Mouse (Mus musculus) cerebellum, adult 9-10 months (tissue): ENCODE results near the gene H2afj.

Experiments used
- DNase-seq: peaks from one replicate; pipeline ENCODE4 v3.0.0; 2022

H2afj gene

DNA sequence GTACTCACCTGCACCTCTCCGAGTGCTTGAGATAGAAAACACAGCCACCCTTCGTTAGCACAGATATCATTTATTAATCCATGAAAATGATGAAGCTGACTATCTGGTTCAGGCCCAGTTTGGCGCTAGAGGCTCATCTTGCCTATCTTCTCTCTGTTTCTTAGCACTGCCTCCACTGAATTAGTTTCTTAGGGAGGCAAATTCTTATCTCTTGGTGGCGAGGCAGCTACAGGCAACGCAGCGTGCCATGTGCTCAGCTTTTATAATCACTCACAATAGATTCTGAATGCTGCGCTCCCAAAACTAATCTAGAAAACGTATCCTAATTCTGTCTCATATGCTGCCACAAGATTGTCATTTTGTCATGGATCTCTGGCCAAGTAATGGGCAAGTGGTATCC is 40.4 kb downstream of the H2afj start:
- no peak for DNase-seq

DNA sequence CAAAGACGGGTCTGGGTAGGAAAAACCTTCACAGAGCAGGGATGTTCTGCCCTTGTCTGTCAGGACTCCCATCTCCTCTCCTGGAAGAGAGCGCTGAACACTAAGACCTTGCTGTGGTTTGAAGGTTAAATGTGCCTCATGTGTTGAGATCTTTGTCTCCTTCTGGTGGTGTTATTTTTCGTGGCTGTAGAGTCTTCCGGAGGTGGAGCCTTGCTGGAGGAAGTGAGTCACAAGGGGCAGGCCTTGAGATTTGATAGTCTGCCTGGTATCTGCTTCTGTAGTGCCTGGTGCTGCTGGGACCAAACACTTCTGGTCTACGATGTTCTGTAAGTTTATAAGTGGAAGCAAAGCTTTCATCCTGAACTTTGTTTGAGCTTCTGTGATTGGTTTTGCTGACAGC is 40.9 kb downstream of the H2afj start:
- no peak for DNase-seq

GRCm38 (mm10) chr6:136850267-136850666 is 42.2 kb downstream of the H2afj start:
- DNase-seq, result no peak

- no peak for DNase-seq
These were observed 44.3 kb downstream of the H2afj start for GRCm38 (mm10) chr6:136852348-136852747.

DNA sequence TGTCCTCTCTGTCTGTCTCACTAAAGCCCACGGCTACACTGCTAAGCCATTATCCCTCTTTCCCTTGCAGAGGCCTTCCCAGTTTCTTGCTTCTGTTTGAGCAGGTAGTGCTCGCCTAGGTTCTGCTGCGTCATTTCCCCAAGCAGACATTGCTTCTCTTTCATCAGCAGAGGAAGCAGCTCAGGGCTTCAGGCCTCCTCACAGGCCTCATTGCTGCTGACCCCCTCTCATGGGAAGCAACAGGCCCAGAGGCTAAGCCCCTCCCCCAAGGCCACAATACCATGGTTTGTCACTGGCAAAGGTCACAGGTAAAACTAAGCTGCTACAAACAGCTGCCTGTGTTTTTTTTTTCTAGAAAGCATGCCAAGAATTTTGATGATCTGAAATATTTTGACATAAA is 44.7 kb downstream of the H2afj start:
- no peak for DNase-seq

DNA sequence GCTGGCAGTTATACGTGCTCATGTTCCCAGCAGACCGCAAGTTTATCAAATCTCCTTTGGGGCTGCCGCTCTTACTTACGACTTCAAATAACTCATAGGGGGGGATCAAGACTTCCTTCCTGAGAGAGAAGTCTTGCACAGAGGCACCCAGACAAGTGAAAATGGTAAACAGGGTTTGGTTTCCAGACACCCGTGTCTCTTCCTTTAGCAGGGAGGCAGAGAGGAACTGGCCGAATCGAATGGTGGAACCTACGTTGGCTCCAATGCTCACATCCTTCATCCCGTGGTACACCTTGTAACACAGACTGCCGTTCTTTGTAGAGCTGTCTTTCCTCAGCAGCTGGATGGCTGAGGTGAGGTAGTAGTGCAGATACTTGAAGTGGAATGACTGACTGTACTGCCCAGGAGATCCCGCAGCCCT is 46.3 kb downstream of the H2afj start:
- no peak for DNase-seq

GRCm38 (mm10) chr6:136855183-136855582 is 47.1 kb downstream of the H2afj start:
- no peak for DNase-seq

DNA sequence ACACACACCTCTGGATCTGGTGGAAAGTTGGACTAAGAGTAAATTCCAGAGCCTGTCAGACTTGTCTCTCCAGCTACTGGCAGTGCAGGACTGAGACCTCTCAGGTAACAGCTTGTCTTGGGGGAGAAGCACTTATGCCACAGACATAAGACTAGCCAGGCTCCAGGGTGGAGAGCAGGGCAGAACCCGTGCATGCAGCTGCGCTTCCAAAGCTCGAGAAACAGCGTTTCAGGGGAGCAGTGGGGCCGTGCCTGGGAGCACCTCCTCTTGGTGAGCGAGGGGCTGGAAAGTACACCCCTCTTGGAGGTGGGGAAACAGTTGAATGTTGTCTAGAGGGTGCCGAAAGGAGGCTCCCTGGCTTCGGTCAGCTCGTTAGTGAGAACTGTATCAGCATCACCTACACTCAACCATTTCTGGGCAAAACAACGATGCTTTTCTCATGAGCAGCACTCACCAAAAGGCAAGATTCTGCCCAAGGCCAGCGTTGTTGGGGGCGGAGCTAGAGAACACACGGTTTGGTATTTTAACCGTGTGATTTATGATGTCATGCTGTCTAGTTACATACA is 48.1 kb downstream of the H2afj start:
- DNase-seq, result no peak

- no peak for DNase-seq
These were observed 49.3 kb downstream of the H2afj start, which contains the start of gene Art4 for GRCm38 (mm10) chr6:136857186-136857872. Art4 (minus strand) TSS chr6:136857733.

DNA sequence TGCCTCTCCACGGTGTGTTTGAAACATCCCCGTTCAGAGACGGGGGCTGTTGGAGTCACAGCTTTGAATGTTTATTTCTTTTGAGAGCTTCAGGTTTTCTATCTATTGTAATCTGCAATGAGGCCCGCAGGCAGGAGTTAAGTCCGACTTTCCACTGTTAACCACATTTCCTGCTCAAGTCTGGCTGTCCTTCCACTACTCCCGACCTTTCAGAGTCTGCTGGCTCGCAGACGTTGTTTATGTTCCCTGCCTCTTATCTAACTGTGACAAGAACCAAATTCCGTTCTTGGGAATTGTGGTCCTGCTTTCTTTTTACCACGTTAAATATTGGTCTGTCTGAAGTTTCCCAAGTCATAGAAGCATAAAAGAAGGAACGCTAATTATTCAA is 49.8 kb downstream of the H2afj start:
- no peak for DNase-seq

GRCm38 (mm10) chr6:136858420-136858819 is 50.4 kb downstream of the H2afj start:
- no peak for DNase-seq
